Mouse (Mus musculus): ENCODE measurements around the gene Tspan17.
"Not testable (repeated sequence)": the region's sequence is repeated elsewhere in the genome, so short reads cannot be mapped to it uniquely, and the experiment has no call there.

Gene Tspan17

DNA sequence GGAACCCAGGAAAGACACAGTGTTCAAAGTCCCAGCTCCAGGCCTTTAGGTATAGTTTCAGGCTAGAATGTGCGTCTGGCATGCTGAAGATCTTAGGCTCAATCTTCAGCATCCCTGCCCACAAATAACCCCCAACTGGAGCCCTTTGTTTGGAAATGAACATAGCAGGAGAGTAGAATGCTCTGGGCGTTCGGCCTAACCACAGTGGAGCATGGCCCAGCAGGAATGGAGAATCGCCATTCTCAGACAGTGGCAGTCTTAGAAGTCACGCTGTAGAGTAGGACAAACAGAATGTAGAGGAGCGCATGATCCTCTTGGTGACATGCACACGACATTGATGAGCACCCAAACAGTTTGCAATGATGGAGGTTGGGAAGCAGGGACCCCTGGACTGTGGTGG is 28.3 kb upstream of the Tspan17 start:
- in situ Hi-C loops (cut with MboI, MseI), result no loop called here

DNA sequence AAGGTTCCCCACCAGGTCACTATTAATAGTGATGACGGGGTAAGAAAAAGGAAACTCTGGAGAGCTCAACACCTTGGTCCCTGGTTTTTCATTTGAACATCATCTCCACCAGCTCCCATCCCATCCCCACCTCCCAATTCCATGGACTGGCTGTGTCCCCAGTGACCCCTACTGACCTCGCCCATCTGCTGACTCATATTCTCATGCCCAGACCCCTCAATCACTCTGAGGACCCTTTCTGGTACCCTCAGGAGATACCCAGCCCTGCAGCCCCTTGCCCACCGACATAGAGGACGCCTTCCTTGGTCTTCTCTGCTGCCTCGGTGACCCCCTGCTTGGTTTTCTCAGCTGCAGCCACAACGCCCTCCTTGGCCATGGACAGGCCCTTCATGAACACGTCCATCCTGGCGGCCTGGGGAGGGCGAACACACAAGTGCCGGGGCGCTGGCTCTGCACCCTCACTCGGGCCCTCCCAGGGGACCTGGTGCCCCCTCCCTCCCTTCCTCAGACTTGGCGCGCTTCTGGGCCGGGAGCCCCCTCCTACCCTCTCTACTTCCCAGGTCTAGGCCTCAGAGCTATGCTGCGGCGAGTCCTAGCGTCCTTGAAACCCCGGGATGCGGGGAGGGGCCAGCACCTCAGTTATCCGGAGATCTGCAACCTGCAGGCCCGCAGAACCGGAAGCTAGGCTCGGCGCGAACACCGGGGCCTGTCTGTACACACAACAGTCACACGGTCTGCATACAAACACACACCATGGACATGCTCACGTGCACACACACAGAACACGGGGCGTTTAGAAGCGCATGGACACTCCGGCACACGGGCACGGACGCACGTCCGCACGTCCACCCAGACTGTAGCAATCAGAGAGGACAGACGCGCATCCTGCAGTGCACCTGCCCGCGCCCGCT is 23.6 kb upstream of the Tspan17 start:
- in situ Hi-C loops (cut with MboI, MseI), result no loop called here

DNA sequence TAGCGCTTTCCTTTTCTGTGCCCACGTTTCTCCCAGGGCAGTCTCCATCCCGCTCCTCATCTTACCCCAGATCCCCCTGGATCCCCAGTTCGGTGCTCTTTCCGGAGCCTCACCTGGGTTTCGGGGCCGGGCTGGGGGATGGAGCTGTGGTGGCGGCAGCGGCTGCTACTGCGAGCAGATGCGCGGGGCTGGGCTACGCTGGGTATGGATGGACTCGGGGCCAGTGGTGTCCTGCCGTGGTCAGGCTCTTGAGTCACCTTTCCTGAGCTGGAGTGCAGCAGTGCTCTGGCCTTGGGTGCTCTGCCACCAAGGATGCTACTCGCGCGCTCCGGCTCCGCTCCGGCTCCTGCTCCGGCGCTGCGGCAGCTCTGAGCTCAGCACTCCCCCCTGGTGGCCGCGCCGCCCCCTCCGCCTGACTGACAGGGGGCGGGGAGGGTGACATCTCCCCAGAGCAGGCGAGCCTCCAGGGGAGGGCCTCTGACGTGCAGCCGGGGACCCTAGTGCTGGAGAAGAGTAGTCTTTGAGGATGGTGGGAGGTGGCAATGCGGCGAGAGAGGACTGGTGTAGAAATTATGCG is 22.9 kb upstream of the Tspan17 start, which contains the start of gene Sncb:
TSS of gene Sncb (minus strand) at position 404 of the 577 bp plus-strand sequence.
- in situ Hi-C loops (cut with MboI, MseI), result no loop called here

DNA sequence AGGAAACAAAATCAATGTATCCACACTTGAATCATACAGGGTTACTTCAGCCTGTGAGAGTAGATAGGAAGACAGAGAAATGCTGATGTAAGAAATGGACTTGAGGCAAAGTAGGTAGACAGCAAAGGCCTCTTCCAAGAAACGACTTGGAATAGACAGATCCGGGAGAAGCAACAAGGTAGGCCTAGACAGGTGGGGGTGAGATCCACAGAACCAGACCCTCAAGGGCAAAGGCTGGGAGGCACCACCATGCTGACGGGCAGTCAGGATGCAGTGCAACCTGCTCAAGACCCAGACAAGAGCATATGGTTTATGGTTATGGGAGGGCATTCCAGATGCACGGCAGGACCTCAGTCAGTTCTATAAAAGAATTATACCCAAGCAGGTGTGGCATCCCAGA is 22.2 kb upstream of the Tspan17 start:
- in situ Hi-C loops (cut with MboI, MseI), result no loop called here

DNA sequence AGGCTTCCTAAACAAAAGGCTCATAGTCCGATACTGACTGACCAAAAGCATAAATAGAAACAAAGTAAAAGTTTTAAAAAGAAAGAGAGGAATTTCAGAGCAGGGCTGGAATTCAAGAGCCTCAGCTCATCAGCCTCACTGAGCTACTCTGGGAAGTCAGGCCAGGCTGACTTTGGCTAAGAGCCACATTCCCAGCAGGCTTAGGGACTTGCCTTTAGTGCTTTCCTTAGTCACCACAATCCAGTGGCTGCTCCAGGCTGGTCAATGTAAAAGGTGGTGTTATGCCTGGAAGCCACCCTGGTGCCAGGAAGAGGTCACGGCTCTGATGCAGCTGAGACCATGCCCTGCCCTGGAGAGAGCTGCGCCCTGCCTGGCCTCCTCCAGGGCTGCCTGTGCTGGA is 8.6 kb upstream of the Tspan17 start:
- in situ Hi-C loops (cut with MboI, MseI), result no loop called here

DNA sequence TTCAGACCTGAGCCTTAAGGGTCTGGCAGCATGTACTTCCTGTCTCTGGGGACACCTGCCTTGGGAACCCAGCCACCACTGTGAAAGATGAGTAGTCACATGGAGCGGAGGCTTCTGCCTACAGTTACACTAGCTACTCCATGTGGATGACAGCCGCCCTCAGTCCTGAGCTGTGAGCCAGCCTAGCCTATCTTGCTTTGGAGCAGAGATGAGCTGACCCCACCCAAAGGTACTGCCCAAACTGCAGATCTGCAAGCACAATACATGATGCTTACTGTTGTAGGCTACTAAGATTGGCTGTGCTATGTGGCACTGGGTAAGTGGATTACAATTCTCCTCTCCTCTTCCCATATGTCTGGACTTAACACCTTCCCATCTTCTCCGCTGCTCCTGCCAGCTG is 8.1 kb upstream of the Tspan17 start:
- in situ Hi-C loops (cut with MboI, MseI), result no loop called here

DNA sequence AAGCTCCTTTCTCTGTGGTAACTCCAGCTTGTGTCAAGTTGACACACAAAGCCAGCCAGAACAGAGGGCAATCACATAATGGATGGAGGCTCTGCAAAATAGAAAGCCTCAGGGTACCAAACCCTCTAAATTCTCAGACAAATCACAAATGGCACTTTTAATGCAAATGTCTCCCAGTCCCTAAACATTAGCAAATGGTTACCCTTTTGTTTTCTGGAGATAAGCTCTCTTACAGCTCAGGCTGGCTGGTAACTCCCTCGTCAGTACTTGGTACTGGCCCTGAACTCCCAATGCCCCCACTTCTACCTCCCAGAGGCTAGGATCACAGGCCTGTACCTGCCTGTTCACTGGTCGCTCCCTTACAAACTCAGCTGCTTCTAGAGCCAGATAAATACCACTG is 5.9 kb upstream of the Tspan17 start:
- in situ Hi-C loops (cut with MboI, MseI), result no loop called here

DNA sequence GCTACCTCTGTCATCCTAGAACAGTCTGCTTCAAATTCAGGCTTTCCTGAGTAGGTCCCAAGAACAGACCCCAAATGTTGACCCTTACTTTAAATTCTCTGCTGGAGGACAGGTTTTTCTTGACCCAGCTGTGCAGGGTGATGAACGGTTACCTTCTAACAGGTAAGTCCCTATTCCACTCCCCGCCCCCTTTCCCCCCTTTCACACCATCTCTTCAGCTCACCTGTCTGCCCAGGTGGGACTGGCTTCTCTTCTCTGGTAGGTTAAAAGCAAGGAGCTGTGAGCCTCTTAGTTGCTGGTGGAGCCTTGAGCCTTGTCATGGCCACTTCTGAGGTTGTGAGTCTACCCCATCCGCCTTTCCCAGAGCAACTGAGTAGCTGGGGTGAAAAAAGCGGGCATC is 5.5 kb upstream of the Tspan17 start, which contains the start of gene Eif4e1b:
TSS of gene Eif4e1b (plus strand) at position 301 of the 400 bp plus-strand sequence.
- in situ Hi-C loops (cut with MboI, MseI), result no loop called here

DNA sequence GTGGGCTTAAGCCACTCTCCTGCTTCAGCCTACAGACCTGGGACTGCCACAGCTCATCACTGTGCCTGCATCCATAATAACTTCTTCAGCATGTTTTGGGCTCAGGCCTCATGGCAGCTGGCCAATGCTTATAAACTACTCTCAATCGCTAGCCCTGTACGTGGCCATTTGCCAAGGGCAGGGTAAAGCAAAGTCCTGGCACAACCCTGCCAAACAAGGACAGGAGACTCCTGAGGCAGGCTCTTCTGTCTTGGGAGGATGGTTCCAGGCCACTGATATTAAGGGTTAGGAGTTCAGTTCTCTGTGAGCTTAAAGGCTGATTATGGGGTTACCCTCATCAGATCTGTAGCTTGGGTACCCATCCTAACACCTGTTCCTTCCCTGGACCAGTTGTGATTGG is 1.6 kb upstream of the Tspan17 start:
- in situ Hi-C loops (cut with MboI, MseI), result not testable (repeated sequence)

DNA sequence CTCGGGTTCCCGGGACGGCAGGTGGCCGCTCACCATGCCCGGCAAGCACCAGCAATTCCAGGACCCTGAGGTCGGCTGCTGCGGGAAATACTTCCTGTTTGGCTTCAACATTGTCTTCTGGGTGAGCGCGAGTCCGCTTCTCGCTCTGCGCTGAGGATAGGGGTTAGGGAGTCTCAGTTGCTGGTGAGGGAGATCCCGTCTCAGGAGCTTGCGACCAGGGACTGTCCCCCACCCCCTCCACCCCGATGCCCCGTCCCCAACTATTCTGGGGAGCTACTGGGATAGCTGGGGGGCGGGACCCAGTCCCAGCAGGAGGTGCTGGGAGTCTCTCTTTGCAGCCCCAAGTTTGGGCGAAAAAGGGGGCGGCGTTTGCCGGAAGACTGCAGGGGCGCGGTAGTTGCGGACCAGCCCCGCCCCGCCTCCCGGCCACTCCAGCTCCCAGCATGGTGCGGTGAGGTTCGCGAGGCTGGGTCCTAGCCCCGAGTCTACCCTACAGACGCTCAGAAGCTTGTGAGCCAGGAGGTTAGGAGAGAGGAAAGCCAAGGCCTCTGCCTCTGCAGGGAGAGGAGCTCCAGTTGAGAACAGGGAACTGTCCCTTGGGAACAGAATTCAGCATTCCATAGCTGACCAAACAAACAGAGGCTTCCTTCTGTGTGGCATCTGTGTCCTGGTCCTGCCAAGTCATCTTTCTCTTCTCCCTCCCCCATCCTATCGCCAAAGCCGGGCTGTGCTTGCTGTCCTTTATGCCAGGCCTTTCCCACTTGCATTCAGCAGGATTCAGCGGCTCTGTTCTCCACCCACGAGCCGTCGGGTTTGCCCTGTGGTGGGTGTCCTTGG is 602 bp downstream of the Tspan17 start:
- in situ Hi-C loops (cut with MboI, MseI), result no loop called here

DNA sequence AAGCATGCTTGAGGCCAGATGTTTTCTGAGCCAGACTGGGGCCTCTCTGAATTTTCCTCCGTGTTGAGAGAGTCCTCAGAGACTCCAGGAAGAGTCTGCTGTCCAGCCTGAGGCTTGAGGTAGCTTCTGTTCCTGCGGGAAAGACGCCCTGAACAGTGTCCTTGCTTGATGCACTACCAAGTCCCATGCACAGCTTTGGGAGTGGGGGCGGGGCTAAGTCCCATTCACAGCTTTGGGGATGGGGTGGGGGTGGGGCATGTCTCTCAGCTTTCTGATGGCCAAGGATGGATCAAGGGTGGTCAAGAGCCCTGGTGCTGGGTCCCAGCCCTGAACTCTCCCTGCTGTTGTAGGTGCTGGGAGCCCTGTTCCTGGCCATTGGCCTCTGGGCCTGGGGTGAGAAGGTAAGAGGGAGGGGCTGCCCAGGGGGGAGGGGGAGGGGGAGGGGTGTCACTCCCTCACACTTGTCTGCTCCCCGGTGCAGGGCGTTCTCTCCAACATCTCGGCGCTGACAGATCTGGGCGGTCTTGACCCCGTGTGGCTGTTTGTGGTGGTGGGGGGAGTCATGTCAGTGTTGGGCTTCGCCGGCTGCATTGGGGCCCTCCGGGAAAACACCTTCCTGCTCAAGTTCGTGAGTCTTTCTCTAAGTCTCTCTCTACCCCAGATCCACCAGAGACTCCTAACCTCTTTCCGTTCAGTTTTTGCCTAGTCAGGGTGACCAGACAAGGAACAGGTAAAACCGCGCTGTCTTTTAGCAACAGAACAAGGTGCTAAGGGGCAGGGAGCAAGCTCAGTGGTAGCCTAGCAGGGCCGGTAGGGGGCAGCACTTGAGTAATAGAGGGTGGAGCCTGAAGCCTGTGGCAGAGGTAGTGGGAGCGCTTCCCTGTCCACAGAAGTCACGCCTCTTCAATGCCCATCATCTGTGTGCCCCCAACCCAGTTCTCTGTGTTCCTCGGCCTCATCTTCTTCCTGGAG is 3.4 kb downstream of the Tspan17 start:
- in situ Hi-C loops (cut with MboI, MseI), result no loop called here

DNA sequence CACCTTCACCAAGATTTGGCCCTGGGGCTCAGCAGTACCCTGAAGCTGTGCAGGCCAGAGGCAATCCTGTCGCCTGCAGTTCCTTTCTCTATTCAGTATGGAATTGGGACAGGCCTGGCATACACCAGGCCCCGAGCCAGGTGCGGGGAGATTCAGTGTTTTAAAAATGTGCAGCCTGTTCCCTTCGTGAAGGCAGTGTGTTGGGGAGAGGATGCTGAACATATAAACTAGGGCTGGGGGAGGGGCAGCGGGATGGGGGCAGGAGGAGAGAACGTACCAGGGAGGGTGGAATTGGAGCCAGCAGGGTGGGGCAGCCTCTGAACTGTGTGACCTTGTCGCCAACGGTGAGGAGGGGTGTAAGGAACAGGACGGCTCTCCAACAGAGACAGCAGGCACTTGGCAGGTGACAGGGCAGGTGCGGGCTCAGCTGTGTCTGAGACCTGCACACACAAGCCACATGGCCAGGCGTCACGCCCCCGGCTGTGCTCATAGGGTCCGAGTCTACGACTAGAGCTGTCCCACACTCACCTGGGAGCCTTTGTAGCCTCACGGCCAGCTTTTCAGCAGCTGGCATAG is 4.9 kb downstream of the Tspan17 start:
- in situ Hi-C loops (cut with MboI, MseI), result no loop called here

DNA sequence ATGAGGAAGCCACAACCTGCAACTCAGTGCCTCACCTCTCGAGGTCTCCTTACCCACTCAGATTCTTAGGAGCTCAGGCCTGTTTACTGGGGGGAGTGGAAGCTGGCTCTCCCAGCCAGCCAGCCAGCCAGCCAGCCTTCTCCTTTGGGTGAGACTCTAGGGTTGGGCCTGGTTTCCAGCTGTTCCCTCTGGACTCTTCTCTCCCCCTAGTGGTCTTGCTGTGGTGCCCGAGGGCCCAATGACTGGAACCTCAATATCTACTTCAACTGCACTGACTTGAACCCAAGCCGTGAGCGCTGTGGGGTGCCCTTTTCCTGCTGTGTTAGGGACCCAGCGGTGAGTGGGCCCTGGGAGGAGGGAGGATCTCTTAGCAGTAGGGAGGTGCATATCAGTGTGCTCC is 5.7 kb downstream of the Tspan17 start:
- in situ Hi-C loops (cut with MboI, MseI), result loop anchor here (5.0 kb wide), 2 partner anchors 167 to 377 kb away; no protein-coding TSS in a partner anchor

DNA sequence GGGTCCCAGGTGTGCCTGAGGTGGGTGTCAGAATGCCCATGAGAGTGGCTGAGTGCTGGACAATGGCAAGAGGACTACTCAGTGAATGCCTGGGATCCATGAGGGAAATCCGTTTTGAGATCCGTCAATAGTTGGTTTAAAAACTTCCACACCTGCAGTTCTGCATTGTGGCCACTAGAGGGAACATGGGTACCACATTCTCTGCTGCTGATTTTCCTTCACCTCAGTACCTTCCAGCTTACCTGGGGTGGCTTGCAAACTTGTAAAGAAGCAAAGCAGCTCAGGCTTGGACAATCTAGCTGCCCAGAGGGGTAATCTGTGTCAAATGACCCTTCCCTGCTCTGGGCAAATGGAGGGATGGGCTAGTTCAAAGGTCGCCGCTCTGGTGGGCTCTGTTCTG is 8.2 kb downstream of the Tspan17 start:
- in situ Hi-C loops (cut with MboI, MseI), result loop anchor here (5.0 kb wide), 2 partner anchors 165 to 375 kb away; no protein-coding TSS in a partner anchor

DNA sequence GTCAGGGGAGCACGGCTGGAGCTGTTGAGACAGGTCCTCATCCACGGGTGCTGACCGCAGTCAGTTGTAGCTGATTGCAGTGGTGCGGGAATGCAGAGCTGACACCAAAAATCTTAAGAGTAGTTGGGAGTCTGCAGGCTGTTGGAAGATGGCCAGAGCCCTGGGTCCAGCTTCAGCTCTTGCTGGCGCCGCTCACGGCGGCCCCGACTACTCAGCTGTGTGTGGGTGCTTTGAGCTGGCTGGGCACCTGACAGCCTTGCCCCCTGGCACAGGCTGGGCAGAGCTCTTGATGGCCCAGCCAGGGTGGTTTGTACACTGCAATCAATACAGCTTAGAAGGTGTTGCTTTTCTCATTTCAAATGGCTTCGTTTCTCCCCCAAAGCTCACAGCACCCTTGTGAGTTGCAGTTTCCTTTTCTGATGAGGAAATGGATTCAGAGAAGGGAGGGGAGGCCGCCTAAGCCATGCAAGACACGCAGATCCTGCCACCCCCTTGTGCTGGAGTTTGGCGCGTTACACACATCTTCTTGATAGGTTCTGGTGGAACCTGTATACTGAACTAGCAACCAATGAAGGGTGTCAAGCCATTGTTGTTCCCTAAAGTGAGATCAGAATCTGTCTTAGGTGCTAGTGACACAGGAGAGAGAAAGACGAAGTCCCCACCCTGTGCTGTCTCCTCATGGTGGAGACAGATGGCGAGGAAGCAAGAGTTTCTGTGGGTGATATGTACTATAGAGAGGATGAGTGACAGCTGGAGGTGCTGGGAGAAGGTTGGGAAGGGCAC is 8.9 kb downstream of the Tspan17 start:
- in situ Hi-C loops (cut with MboI, MseI), result loop anchor here (5.0 kb wide), 2 partner anchors 164 to 374 kb away; no protein-coding TSS in a partner anchor

DNA sequence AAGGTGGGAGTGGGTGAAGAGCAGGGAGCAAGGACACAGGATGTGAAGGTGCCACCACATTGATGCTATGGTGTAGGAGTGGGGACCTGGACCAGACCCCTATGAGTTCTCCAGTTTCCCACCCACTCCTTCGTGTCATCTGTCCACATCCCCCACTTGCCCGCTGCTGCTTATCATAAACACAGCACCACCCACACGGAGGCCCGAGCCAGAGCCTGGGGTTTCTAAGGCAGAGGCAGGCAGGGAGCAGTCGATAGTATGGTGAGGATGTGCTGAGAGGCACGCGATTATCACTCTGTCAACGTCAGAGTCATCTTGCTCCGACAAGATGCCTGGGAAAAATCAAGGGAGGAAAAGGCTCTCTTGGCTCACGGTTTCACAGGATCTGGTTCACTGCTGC is 9.6 kb downstream of the Tspan17 start:
- in situ Hi-C loops (cut with MboI, MseI), result loop anchor here (5.0 kb wide), 2 partner anchors 164 to 374 kb away; no protein-coding TSS in a partner anchor

DNA sequence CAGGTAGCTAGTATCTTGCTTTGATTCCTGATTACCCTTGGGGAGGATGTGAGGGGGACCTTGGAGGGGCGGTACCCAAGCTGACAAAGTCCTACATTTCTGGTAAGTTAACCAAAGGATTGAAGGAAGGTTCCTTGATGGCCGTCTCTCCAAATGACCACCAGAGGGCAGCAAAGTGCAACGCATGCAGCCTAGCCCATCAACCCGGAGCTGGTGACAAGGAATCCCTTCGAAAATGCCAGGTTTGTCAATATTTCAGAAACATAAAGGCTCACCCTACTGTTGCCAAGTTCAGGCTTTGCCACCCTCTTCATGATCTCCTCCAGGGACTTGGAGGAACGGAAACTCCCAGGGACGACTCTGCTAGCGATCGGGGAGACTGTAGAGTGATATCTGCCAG is 10.5 kb downstream of the Tspan17 start:
- in situ Hi-C loops (cut with MboI, MseI), result loop anchor here (5.0 kb wide), 3 partner anchors 88 to 373 kb away; no protein-coding TSS in a partner anchor

DNA sequence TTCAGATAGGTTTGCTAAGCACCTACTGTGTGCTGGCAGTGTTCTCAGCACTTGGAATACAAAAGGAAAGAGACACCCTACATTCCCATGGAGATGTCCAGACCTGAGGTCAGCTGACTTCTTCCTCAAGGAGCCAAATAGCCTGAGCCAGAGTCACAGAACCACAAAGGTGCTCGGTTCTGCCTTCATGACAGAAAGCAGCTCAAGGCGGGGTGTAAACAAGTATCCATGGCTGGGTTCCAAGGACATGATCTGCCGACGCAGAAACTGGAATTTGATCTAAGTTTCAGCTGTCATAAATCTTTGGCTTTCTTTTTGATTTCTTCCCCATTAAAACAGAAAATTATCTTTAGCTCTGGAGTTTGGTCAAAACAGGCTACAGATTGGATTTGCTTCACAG is 11.0 kb downstream of the Tspan17 start:
- in situ Hi-C loops (cut with MboI, MseI), result loop anchor here (5.0 kb wide), 1 partner anchor 87 kb away; no protein-coding TSS in a partner anchor

DNA sequence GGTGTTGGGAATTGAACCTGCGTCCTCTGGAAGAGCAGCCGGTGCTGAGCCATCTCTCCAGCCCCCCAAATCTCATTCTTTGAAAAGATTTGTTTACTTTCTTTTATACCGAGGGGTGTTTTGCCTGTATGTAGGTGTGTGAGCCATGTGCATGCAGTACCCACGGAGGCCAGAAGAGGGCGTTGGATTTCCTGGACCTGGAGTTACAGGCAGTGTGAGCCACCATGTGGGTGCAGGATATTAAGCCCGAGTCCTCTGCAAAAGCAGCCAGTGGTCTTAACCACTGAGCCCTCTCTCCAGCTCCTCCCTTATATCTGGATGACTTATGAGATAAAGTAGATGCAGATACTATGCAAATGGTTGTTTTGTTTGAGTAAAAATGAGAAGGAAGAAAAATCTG is 13.8 kb downstream of the Tspan17 start:
- in situ Hi-C loops (cut with MboI, MseI), result loop anchor here (5.0 kb wide), 1 partner anchor 84 kb away; no protein-coding TSS in a partner anchor

Measured in regulatory T cell (primary cell).